Mouse (Mus musculus) G1E (cell line): Measurements from ENCODE around the gene Trmt11.

Source experiments
- CTCF ChIP-seq: IDR thresholded peaks from 2 replicates; pipeline ENCODE4 v1.5.1; 2012; ENCODE audit warnings: low read depth, low read length, inconsistent platforms, mixed read lengths
- GATA1 ChIP-seq: IDR thresholded peaks from 2 replicates; pipeline ENCODE4 v1.6.1; 2012; ENCODE audit warnings: borderline replicate concordance, low read length, inconsistent platforms, mixed read lengths

DNA sequence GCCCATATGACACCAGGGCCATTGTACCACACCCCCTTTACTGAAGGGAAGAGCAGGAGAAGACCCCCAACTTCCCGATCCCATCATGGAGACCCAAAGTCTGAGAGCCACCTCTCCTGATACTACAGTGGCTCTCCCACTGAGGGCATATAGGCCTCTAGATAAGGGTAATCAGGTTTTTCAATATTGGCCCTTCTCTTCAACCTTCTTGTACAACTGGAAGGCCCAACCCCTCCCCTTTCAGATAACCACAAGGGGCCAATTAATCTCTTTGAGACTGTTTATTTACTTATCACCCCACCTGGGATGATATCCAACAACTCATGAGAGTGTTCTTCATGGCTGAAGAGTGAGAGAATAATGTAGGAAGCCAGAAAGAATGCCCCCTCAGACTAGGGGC lies 32.2 kb upstream of the Trmt11 start:
- no peak for TF ChIP-seq CTCF
- no peak for TF ChIP-seq GATA1
